Mouse (Mus musculus) gastrocnemius, postnatal 10 days (tissue): Measurements from ENCODE around the gene Vgll2. TPM values are rescaled to one million over a fixed set of nuclear protein-coding genes. Genes with fewer than 3 reads are reported as not detected.

Experiments
- microRNA-seq, 2 experiments: library from miRNA; unstranded; fragments of <30 nt; microRNA quantifications; one replicate each; pipeline ENCODE4 v1.2.0; 2021
- total RNA-seq, 2 experiments: library from RNA; stranded (reverse); gene quantifications; 2 replicates each; pipeline ENCODE4 v1.2.3; 2021

The Vgll2 gene
- total RNA-seq, 2 experiments from 2014 or later: 50.3 to 55.8 TPM

Small RNAs within 50 kb of the gene (microRNA-seq; reads per million reads assigned to microRNA genes)
- 0 reads per million in 2 experiments for gene Gm24084

Other genes with a start within 250 kb of the Vgll2 start
- under 1 TPM; 0.16 TPM for gene Ros1, start 172.7 kb downstream of the Vgll2 start, total RNA-seq
- 1 to 10 TPM; 3.7 TPM for gene Dcbld1, start 211.1 kb downstream of the Vgll2 start, total RNA-seq